Mouse (Mus musculus) liver, embryonic 14.5 days (tissue): ENCODE measurements around the gene Skint8. TPM values are rescaled to one million over a fixed set of nuclear protein-coding genes. Genes with fewer than 3 reads are reported as not detected.
"Not testable (repeated sequence)": the region's sequence is repeated elsewhere in the genome, so short reads cannot be mapped to it uniquely, and the experiment has no call there.

Experiments used
- ATAC-seq: fragments of 200-750 bp; cut with Nextera tagmentation; 2 replicates; pipeline ENCODE4 v1.8.0; 2017; ENCODE audit warnings: moderate number of reproducible peaks, mild to moderate bottlenecking, moderate library complexity; ENCODE audit not compliant: insufficient read depth
- DNase-seq, 3 experiments: peaks; one replicate each; pipeline ENCODE4 v3.0.0-alpha.2; 2012 to 2013; ENCODE audit warnings: low read depth in 3 of 3, low spot score in 3 of 3
- H3K27ac ChIP-seq: fragments of 300-500 bp; sonication (generic); 2 replicates; pipeline ENCODE4 v1.5.1; 2014; ENCODE audit warnings: moderate library complexity, mild to moderate bottlenecking, control low read depth, inconsistent platforms
- H3K27me3 ChIP-seq: fragments of 300-500 bp; sonication (generic); 2 replicates; pipeline ENCODE4 v1.6.1; 2014; ENCODE audit warnings: mild to moderate bottlenecking, low read length, moderate library complexity; ENCODE audit not compliant: control insufficient read depth, insufficient read depth
- H3K36me3 ChIP-seq: fragments of 300-500 bp; sonication (generic); replicated peaks from 2 replicates; pipeline ENCODE4 v1.6.1; 2014; ENCODE audit warnings: low read depth; ENCODE audit not compliant: control insufficient read depth, insufficient read depth
- H3K4me1 ChIP-seq, 2 experiments: fragments of 200-500 bp in 1 of 2; fragments of 300-500 bp in 1 of 2; sonication (generic) in 1 of 2; replicated peaks; 2 replicates each; pipeline ENCODE4 v1.6.1; 2012 to 2014; ENCODE audit warnings: antibody characterized with exemption in 1 of 2, inconsistent platforms in 1 of 2, low read length in 1 of 2; ENCODE audit not compliant: control insufficient read depth in 2 of 2, insufficient read depth in 2 of 2
- H3K4me2 ChIP-seq: fragments of 300-500 bp; sonication (generic); 2 replicates; pipeline ENCODE4 v1.6.1; 2014; ENCODE audit warnings: low read depth, mild to moderate bottlenecking, control low read depth, moderate library complexity
- H3K4me3 ChIP-seq, 2 experiments: fragments of 200-500 bp in 1 of 2; fragments of 300-500 bp in 1 of 2; sonication (generic) in 1 of 2; 2 replicates each; pipeline ENCODE4 v1.5.1; 2012 to 2014; ENCODE audit warnings: low read depth in 2 of 2, low read length in 2 of 2, mild to moderate bottlenecking in 2 of 2, control low read depth in 1 of 2, inconsistent platforms in 1 of 2, moderate library complexity in 1 of 2; ENCODE audit not compliant: insufficient read depth in 1 of 2
- H3K9ac ChIP-seq: fragments of 300-500 bp; sonication (generic); replicated peaks from 2 replicates; pipeline ENCODE4 v1.6.1; 2014; ENCODE audit warnings: mild to moderate bottlenecking, control low read depth, moderate library complexity
- H3K9me3 ChIP-seq: fragments of 300-500 bp; sonication (generic); 2 replicates; pipeline ENCODE4 v1.6.1; 2016; ENCODE audit warnings: low read length, mixed read lengths; ENCODE audit not compliant: control insufficient read depth
- CTCF ChIP-seq: IDR thresholded peaks from 2 replicates; pipeline ENCODE4 v1.5.1; 2016; ENCODE audit warnings: antibody characterized with exemption, low read depth, control low read depth
- EP300 ChIP-seq: IDR thresholded peaks from 2 replicates; pipeline ENCODE4 v1.6.1; 2016; ENCODE audit warnings: antibody characterized with exemption, low read depth
- WGBS: fragments of 180-500 bp; shearing (Covaris S2); extraction: QIAGEN DNeasy Blood & Tissue Kit; methylation state at CpG from one replicate; pipeline ENCODE4 v1.1.7; 2014; ENCODE audit not compliant: insufficient replicate concordance; 5-methylcytosine and 5-hydroxymethylcytosine counted together
- polyA plus RNA-seq, 2 experiments: library from polyadenylated mRNA; depleted of rRNA in 1 of 2; stranded (reverse) in 1 of 2; unstranded in 1 of 2; fragments of >200 nt; fragmentation: Nextera tagmentation in 1 of 2; extraction: Ambion mirVana in 1 of 2; gene quantifications; 2 replicates each; pipeline versions ENCODE4 v1.2.1 to v1.2.3; 2012 to 2014

Gene Skint8
- polyA plus RNA-seq, 2 experiments, result not detected

GRCm38 (mm10) chr4:111892138-111892537, 27.1 kb upstream of the Skint8 start:
- no peak for TF ChIP-seq CTCF
- TF ChIP-seq EP300, result no peak
- no peak for DNase-seq
- no peak for ATAC-seq
- no peaks in the 10 kb centered on the region for H3K4me1 ChIP-seq
- no peak overlapping the region for H3K9ac ChIP-seq
- H3K4me3 ChIP-seq, result no peak overlapping the region
- H3K27me3 ChIP-seq, result no peaks in the 10 kb centered on the region
- no peaks in the 10 kb centered on the region for H3K9me3 ChIP-seq
- H3K27ac ChIP-seq, result no peak overlapping the region
- H3K36me3 ChIP-seq, result no peaks in the 10 kb centered on the region
- no peak overlapping the region for H3K4me2 ChIP-seq

DNA sequence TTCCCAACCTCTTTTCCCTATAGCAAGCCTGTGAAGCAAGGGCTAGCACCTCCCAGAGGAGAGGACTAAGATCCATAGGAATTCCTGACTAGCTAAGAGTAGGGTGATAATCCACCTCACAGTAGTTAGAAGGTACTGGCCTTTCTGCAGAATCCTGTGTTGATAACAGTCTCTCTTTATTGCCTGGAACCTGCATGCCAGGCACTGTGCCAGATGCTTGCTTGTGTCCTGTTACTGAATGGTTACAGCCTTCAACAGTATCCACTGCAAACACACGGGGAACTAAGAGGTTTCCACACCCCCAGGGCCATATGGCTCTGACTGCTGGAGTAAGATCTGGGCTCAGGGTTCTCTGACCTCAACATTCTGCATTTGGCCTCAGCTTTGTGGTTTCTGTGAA, 21.4 kb upstream of the Skint8 start:
- no peak overlapping the region for H3K4me2 ChIP-seq
- no peak for ATAC-seq

GRCm38 (mm10) chr4:111898566-111898965, 20.6 kb upstream of the Skint8 start:
- Histone ChIP-seq H3K4me3 (no peak overlapping the region), H3K4me1 (no peaks in the 10 kb centered on the region), H3K36me3 (no peaks in the 10 kb centered on the region), H3K9ac (no peak overlapping the region), H3K9me3 (no peaks in the 10 kb centered on the region), H3K27me3 (no peaks in the 10 kb centered on the region), H3K4me2 (no peak overlapping the region), H3K27ac (no peak overlapping the region)
- WGBS, result 29% methylated on average over 4 of the region's 4 CpGs
- DNase-seq (no peak), ATAC-seq (no peak)
- TF ChIP-seq CTCF, result no peak
- no peak for TF ChIP-seq EP300

More for the DNA sequence above, 21.4 kb upstream of the Skint8 start:
- Histone ChIP-seq H3K27me3 (no peaks in the 10 kb centered on the region), H3K36me3 (no peaks in the 10 kb centered on the region), H3K4me3 (no peak overlapping the region), H3K4me1 (no peaks in the 10 kb centered on the region), H3K9ac (no peak overlapping the region), H3K9me3 (no peaks in the 10 kb centered on the region), H3K27ac (no peak overlapping the region)
- TF ChIP-seq CTCF, result no peak
- no peak for TF ChIP-seq EP300
- no peak for DNase-seq
- WGBS, result 13% methylated on average over 1 of the region's 1 CpGs

GRCm38 (mm10) chr4:111900491-111900890, 18.7 kb upstream of the Skint8 start:
- WGBS, result 53% methylated on average over 1 of the region's 1 CpGs
- H3K4me3 ChIP-seq, DNase-seq, H3K9me3 ChIP-seq, H3K4me1 ChIP-seq, ATAC-seq, H3K27me3 ChIP-seq, H3K9ac ChIP-seq, H3K27ac ChIP-seq, H3K36me3 ChIP-seq, H3K4me2 ChIP-seq: not testable (repeated sequence)

GRCm38 (mm10) chr4:111901473-111901872, 17.7 kb upstream of the Skint8 start:
- WGBS, result 77% methylated on average over 1 of the region's 1 CpGs
- no peak for TF ChIP-seq CTCF
- no peak for TF ChIP-seq EP300
- H3K36me3 ChIP-seq, result no peaks in the 10 kb centered on the region
- no peak overlapping the region for H3K4me2 ChIP-seq
- H3K9ac ChIP-seq, result no peak overlapping the region
- no peaks in the 10 kb centered on the region for H3K9me3 ChIP-seq
- no peak for ATAC-seq
- H3K27me3 ChIP-seq, result no peaks in the 10 kb centered on the region
- no peak overlapping the region for H3K4me3 ChIP-seq
- DNase-seq, result no peak
- no peak overlapping the region for H3K27ac ChIP-seq
- no peaks in the 10 kb centered on the region for H3K4me1 ChIP-seq

- no peak within 1 kb of the TSS for H3K27ac ChIP-seq
- no peaks in the 10 kb centered on the region for H3K27me3 ChIP-seq
- no peaks in the 10 kb centered on the region for H3K9me3 ChIP-seq
- no peak within 1 kb of the TSS for H3K4me2 ChIP-seq
- ATAC-seq (no peak), DNase-seq (no peak)
- H3K4me3 ChIP-seq, result no peak within 1 kb of the TSS
- H3K9ac ChIP-seq, result no peak within 1 kb of the TSS
- TF ChIP-seq EP300, result no peak
- no peak for TF ChIP-seq CTCF
- no peaks in the 10 kb centered on the region for H3K36me3 ChIP-seq
- H3K4me1 ChIP-seq, result no peaks in the 10 kb centered on the region
These were observed 16.4 kb upstream of the Skint8 start, which contains the start of gene Slc5a9 for GRCm38 (mm10) chr4:111902775-111903174. Slc5a9 (minus strand) TSS chr4:111902918.
